Comparison of ENCODE assay signal across 24 mouse cellular contexts in the genomic region with DNA sequence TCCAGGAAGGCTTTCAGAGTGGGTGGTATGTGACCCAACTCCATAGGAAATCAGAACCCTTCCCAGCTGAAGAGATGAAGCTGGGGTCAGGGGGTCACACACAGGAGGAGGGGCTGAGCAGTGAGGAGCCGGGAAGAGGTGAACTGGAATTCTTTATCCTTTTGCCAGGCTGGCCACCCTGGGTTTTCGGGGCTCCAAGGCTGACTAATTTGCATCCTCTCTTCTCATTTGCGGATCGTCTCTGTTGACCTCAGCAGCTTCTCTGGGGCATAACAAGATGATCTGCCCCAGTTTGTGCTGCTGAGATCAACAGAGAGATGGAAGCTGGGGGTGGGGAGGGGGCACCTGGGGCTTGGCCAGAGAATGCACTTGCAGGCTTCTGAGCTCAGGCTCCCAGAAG. TPM values are rescaled to one million over a fixed set of nuclear protein-coding genes. Genes with fewer than 3 reads are reported as not detected.
A peak's percentile ranks its signal among the peaks of the same experiment; 100 is the strongest.
DNase-seq lines count a peak whose midpoint lies in the region; ATAC-seq and TF ChIP-seq lines count a peak whose summit lies in the region.
"Had no signal": no experiment of that assay in that cellular context is flagged by ENCODE, and none has a peak within 500 bp of the region (broad histone marks: within the 10 kb centered on the region; RNA-seq: fewer than 3 reads in every experiment).

No protein-coding gene starts in this region.

- H3K36me3 ChIP-seq in hindbrain, embryonic 10.5 days: peaks cover 29% of the 10 kb centered on the region
- H3K36me3 ChIP-seq in hindbrain, postnatal 0 days (ENCODE audit: insufficient read depth, low read length): no peaks in the 10 kb centered on the region
- peaks cover 11% of the 10 kb centered on the region for H3K36me3 ChIP-seq in neural tube, embryonic 15.5 days
- H3K36me3 ChIP-seq in hindbrain, embryonic 13.5 days: peaks cover 24% of the 10 kb centered on the region
- H3K36me3 ChIP-seq: limb, embryonic 12.5 days had no signal

- H3K4me3 ChIP-seq in hindbrain, embryonic 10.5 days: no peak overlapping the region
- H3K4me3 ChIP-seq in hindbrain, postnatal 0 days (ENCODE audit: low read length): no peak overlapping the region
- no peak overlapping the region for H3K4me3 ChIP-seq in neural tube, embryonic 15.5 days (replicated peaks)
- no peak overlapping the region for H3K4me3 ChIP-seq in hindbrain, embryonic 13.5 days
- H3K4me3 ChIP-seq: forebrain, embryonic 12.5 days; limb, embryonic 12.5 days had no signal

- no peak for TF ChIP-seq CTCF in hindbrain, postnatal 0 days (IDR thresholded peaks at IDR 0.05; ENCODE audit: low read depth)

- H3K27me3 ChIP-seq in hindbrain, embryonic 10.5 days (ENCODE audit: insufficient read depth, poor library complexity, severe bottlenecking): no peaks in the 10 kb centered on the region
- no peaks in the 10 kb centered on the region for H3K27me3 ChIP-seq in hindbrain, postnatal 0 days (ENCODE audit: insufficient read depth, low read length)
- no peaks in the 10 kb centered on the region for H3K27me3 ChIP-seq in neural tube, embryonic 15.5 days (replicated peaks)
- no peaks in the 10 kb centered on the region for H3K27me3 ChIP-seq in hindbrain, embryonic 13.5 days
- H3K27me3 ChIP-seq: forebrain, embryonic 12.5 days; limb, embryonic 12.5 days; Patski had no signal

- WGBS in hindbrain, embryonic 10.5 days: under 1% methylated on average over 4 of the region's 4 CpGs
- 16% methylated on average over 4 of the region's 4 CpGs for WGBS in hindbrain, postnatal 0 days
- 18% methylated on average over 4 of the region's 4 CpGs for WGBS in neural tube, embryonic 15.5 days
- WGBS in hindbrain, embryonic 13.5 days: 5% methylated on average over 4 of the region's 4 CpGs

- no peaks in the 10 kb centered on the region for H3K9me3 ChIP-seq in hindbrain, embryonic 10.5 days
- no peaks in the 10 kb centered on the region for H3K9me3 ChIP-seq in hindbrain, postnatal 0 days (ENCODE audit: low read length)
- H3K9me3 ChIP-seq in neural tube, embryonic 15.5 days (replicated peaks): no peaks in the 10 kb centered on the region
- H3K9me3 ChIP-seq in hindbrain, embryonic 13.5 days: no peaks in the 10 kb centered on the region
- H3K9me3 ChIP-seq: forebrain, embryonic 12.5 days; limb, embryonic 12.5 days had no signal

- no peak for ATAC-seq in hindbrain, postnatal 0 days
- no peak for ATAC-seq in neural tube, embryonic 15.5 days (ENCODE audit: low FRiP score)
- no peak for ATAC-seq in hindbrain, embryonic 13.5 days (ENCODE audit: low FRiP score)
- ATAC-seq: intestine, postnatal 0 days; liver, postnatal 0 days had no signal

- no peak overlapping the region for H3K4me2 ChIP-seq in hindbrain, postnatal 0 days (ENCODE audit: low read depth, low read length)
- H3K4me2 ChIP-seq in neural tube, embryonic 15.5 days: no peak overlapping the region
- no peak overlapping the region for H3K4me2 ChIP-seq in hindbrain, embryonic 13.5 days
- H3K4me2 ChIP-seq: forebrain, embryonic 12.5 days; limb, embryonic 12.5 days; liver, embryonic 11.5 days had no signal

- peak; percentile 42 for DNase-seq in hindbrain, embryonic 10.5 days (ENCODE audit: low spot score)
- DNase-seq in hindbrain, postnatal 0 days (ENCODE audit: low spot score): no peak
- DNase-seq in neural tube, embryonic 10.5 days (ENCODE audit: extremely low spot score, low spot score): peak; percentile 34
- DNase-seq in yolk sac, embryonic 10.5 days (ENCODE audit: low spot score): peak; percentile 73
- DNase-seq in lung, adult 18-20 months: no peak
- DNase-seq in frontal cortex, adult 2 months (ENCODE audit: extremely low spot score in 1 of 2, low spot score in 1 of 2): no peak
- DNase-seq: cerebellum, adult 18-20 months; cerebellum, postnatal 14 days; kidney, postnatal 36 days; layer of hippocampus, postnatal 36 days; liver, postnatal 0 days; lung, postnatal 14 days; right cerebral cortex, adult 18-20 months; right cerebral cortex, postnatal 4 days; thymus, postnatal 4 days had no signal

- H3K27ac ChIP-seq in hindbrain, embryonic 10.5 days: peak overlapping the region; percentile 79
- H3K27ac ChIP-seq in hindbrain, postnatal 0 days: no peak overlapping the region
- H3K27ac ChIP-seq in neural tube, embryonic 15.5 days (replicated peaks): no peak overlapping the region
- H3K27ac ChIP-seq in hindbrain, embryonic 13.5 days: peak overlapping the region; percentile 4; the same call in 1 of the 2 replicates
- H3K27ac ChIP-seq: forebrain, embryonic 12.5 days; limb, embryonic 12.5 days had no signal

- no peak overlapping the region for H3K9ac ChIP-seq in hindbrain, postnatal 0 days (replicated peaks; ENCODE audit: low read length)
- no peak overlapping the region for H3K9ac ChIP-seq in neural tube, embryonic 15.5 days (replicated peaks)
- 0 out of 2 replicates have a peak overlapping the region, but pooled peaks have one; percentile 39 for H3K9ac ChIP-seq in hindbrain, embryonic 13.5 days
- H3K9ac ChIP-seq: forebrain, embryonic 12.5 days; limb, embryonic 12.5 days; liver, postnatal 0 days had no signal

- peaks cover 87% of the 10 kb centered on the region for H3K4me1 ChIP-seq in hindbrain, embryonic 10.5 days (replicated peaks)
- peaks cover 5% of the 10 kb centered on the region; the same call in 1 of the 2 replicates for H3K4me1 ChIP-seq in hindbrain, postnatal 0 days (ENCODE audit: insufficient read depth, low read length)
- H3K4me1 ChIP-seq in neural tube, embryonic 15.5 days: peaks cover 34% of the 10 kb centered on the region
- peaks cover 57% of the 10 kb centered on the region for H3K4me1 ChIP-seq in hindbrain, embryonic 13.5 days (replicated peaks)

RNA-seq across cellular contexts. Expression of a gene that starts 29.3 kb away (rescaled TPM):
- 5.9 and 24.4 TPM in 2 replicates for polyA plus RNA-seq in hindbrain, embryonic 10.5 days (2016; fragmentation: Nextera tagmentation; extraction: Ambion mirVana)
- total RNA-seq in hindbrain, postnatal 0 days (2014; rRNA removed): 2.3 and 3.3 TPM in 2 replicates
- 2.3 TPM in 2 replicates for polyA plus RNA-seq in hindbrain, postnatal 0 days (2015; fragmentation: Nextera tagmentation; extraction: Ambion mirVana)
- 1.7 and 2.2 TPM in 2 replicates for polyA plus RNA-seq in neural tube, embryonic 15.5 days (2015; fragmentation: Nextera tagmentation; extraction: Ambion mirVana)
- 7.4 and 12.2 TPM in 2 replicates for polyA plus RNA-seq in hindbrain, embryonic 13.5 days (2015; fragmentation: Nextera tagmentation; extraction: Ambion mirVana)
- 1.7 and 2.5 TPM in 2 replicates for polyA plus RNA-seq in frontal cortex, adult 2 months (2012; rRNA removed)
- total RNA-seq: gastrocnemius, adult 18-20 months; monocyte, adult 5-6 weeks had no signal

RNA-seq across cellular contexts. Expression of a gene that starts 47.0 kb away (rescaled TPM):
- 680 and 779 TPM in 2 replicates for polyA plus RNA-seq in hindbrain, embryonic 10.5 days (2016; fragmentation: Nextera tagmentation; extraction: Ambion mirVana)
- total RNA-seq in hindbrain, postnatal 0 days (2014; rRNA removed): 526 and 754 TPM in 2 replicates
- polyA plus RNA-seq in hindbrain, postnatal 0 days (2015; fragmentation: Nextera tagmentation; extraction: Ambion mirVana): 456 and 459 TPM in 2 replicates
- 412 and 499 TPM in 2 replicates for polyA plus RNA-seq in neural tube, embryonic 15.5 days (2015; fragmentation: Nextera tagmentation; extraction: Ambion mirVana)
- 523 and 532 TPM in 2 replicates for polyA plus RNA-seq in hindbrain, embryonic 13.5 days (2015; fragmentation: Nextera tagmentation; extraction: Ambion mirVana)
- 494 and 531 TPM in 2 replicates for polyA plus RNA-seq in frontal cortex, adult 2 months (2012; rRNA removed)

RNA-seq across cellular contexts. Expression of a gene that starts 55.3 kb away (rescaled TPM):
- 33.8 and 43.8 TPM in 2 replicates for polyA plus RNA-seq in hindbrain, embryonic 10.5 days (2016; fragmentation: Nextera tagmentation; extraction: Ambion mirVana)
- 40.5 and 47.6 TPM in 2 replicates for total RNA-seq in hindbrain, postnatal 0 days (2014; rRNA removed)
- 26.7 and 26.8 TPM in 2 replicates for polyA plus RNA-seq in hindbrain, postnatal 0 days (2015; fragmentation: Nextera tagmentation; extraction: Ambion mirVana)
- polyA plus RNA-seq in neural tube, embryonic 15.5 days (2015; fragmentation: Nextera tagmentation; extraction: Ambion mirVana): 41.2 and 45.7 TPM in 2 replicates
- 53.2 and 55.3 TPM in 2 replicates for polyA plus RNA-seq in hindbrain, embryonic 13.5 days (2015; fragmentation: Nextera tagmentation; extraction: Ambion mirVana)
- 54.1 and 66.2 TPM in 2 replicates for polyA plus RNA-seq in frontal cortex, adult 2 months (2012; rRNA removed)

Comparison
In these comparisons a context has a peak if more than half of its experiments do, and no peak if none do; other contexts are left out.
1. DNase-seq: peak in hindbrain, embryonic 10.5 days (single experiment), neural tube, embryonic 10.5 days (single experiment) and yolk sac, embryonic 10.5 days (single experiment); none in hindbrain, postnatal 0 days (single experiment), lung, adult 18-20 months (0 of 2) and frontal cortex, adult 2 months (0 of 2).
2. H3K27ac ChIP-seq: peak in hindbrain, embryonic 10.5 days (single experiment) and hindbrain, embryonic 13.5 days (single experiment); none in hindbrain, postnatal 0 days (single experiment) and neural tube, embryonic 15.5 days (single experiment).